Mouse (Mus musculus) R1 (cell line): ENCODE measurements around the gene Unc45a.

ENCODE experiments used
- DNase-seq: peaks from one replicate; pipeline ENCODE4 v3.0.0-alpha.2; 2018; ENCODE audit warnings: low read depth, low spot score

Unc45a gene

DNA sequence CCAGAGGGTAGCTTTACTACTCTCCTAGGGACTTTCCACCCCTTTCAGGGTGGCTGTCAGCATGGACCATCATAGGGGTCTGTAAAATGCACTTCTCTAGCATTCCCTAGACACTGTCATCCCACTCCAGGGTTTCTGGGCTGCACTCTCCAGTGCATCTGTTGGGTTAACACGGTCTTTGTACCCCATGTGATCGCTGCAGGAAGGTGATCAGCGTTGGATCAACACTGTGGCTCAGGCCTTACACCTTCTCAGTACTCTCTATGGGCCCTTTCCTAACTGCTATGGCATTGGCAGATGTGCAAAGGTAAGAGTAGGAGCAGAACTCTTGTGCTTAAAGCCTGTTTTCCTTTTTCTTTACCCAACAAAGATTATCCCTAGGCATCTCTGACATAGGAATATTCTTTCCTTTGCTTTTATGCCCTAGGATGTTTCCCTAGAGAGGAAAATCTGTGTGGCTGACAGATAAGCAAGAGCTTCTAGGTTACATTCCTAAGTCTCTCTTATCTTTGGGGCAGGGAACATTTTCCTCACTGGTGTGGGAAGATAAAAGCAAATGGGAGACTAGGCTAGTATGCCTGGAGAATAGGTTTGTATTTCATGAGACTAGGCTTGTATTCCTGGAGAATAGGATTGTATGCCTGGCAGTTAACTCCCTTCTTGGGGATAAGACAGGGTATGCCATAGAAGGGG, 57.4 kb downstream of the Unc45a start:
- DNase-seq: no peak

DNA sequence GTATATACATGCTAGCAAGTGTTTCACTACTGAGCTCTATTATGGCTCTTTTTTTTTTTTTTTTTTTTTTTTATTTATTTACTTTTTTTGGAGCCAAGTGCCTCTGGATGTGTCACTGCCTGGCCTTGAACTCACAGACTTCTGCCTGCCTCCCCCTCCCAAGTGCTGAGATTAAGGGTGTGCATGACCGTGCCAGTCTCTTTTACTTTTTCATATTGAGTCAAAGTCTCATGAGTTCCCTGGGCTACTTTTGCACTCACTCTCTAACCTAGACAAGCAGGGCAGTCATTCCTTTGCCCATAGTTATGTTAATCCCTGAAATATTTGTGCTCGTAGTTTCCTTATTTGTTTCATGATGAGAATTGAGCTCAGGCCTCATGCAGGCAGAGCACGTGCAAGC, 59.2 kb downstream of the Unc45a start:
- DNase-seq: no peak

DNA sequence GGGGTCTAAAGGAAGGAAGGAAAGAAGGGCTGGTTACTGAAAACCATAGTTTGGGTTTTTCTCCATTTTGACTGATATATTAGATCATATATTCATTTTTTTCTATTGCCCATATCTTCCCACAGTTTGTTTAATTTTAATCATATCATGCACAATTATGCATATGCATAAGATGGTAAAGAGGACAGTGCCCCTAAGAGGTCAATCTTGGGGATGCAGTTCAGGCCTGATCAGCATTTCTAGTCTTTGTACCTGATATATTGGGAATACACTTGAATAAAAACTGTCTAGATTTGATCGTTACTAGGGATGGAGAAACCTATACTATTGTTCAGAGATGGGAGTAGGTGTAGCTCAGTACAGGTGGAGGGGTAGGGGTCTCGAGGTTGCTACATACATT, 59.8 kb downstream of the Unc45a start:
- DNase-seq: no peak

DNA sequence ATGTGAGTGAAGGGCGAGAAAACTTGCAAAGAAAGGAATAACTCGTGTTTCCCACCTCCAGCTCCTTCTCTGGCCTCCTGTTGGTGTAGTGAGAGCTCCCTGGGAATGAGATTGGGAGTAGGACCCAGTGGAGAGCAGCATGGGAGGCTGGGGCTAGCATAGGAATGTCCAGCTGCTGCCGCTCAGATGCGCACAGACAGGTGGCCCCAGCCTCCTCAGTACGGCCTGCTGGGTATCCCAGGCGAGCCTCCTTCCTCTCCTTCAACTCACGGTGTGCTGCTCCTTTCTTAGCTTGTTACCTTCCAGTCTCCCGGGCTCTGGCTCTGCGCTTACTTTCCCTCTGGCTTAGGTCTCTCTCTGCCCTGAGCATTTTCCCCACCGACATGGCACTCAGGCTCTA, 60.8 kb downstream of the Unc45a start:
- no peak for DNase-seq

DNA sequence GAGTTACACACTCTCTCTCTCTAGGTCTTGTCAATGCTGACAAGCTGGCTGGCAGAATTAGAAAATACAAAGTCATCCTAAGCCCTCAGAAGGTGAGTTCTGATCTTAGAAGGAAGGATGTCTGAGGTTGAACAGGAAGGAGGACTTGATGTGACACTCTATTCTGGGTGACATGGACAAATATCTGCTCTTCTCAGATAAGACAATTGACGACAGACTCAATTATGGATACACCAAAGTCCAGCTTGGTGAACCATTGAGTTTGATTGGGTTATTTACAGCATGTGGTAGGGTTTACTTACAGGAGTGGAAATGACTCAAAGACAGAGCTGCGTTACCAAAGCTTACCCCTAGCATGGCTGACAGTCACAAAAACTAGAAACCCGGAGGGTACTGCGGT, 64.4 kb downstream of the Unc45a start:
- no peak for DNase-seq
